Mouse (Mus musculus) limb, embryonic 15.5 days (tissue): ENCODE results near the gene Msl1. TPM values are rescaled to one million over a fixed set of nuclear protein-coding genes. Genes with fewer than 3 reads are reported as not detected.

Experiments
- ATAC-seq: fragments of 200-750 bp; cut with Nextera tagmentation; 2 replicates; pipeline ENCODE4 v1.8.0; 2017; ENCODE audit warnings: low read depth, moderate TSS enrichment; ENCODE audit not compliant: insufficient number of reproducible peaks, low FRiP score, low TSS enrichment
- H3K27ac ChIP-seq: fragments of 300-500 bp; sonication (generic); 2 replicates; pipeline ENCODE4 v1.5.1; 2015; ENCODE audit warnings: moderate library complexity, mild to moderate bottlenecking, inconsistent platforms
- H3K27me3 ChIP-seq: fragments of 300-500 bp; sonication (generic); 2 replicates; pipeline ENCODE4 v1.6.1; 2015; ENCODE audit warnings: inconsistent platforms
- H3K36me3 ChIP-seq: fragments of 300-500 bp; sonication (generic); 2 replicates; pipeline ENCODE4 v1.6.1; 2015; ENCODE audit warnings: inconsistent platforms
- H3K4me1 ChIP-seq: fragments of 300-500 bp; sonication (generic); 2 replicates; pipeline ENCODE4 v1.6.1; 2015; ENCODE audit warnings: inconsistent platforms
- H3K4me2 ChIP-seq: fragments of 300-500 bp; sonication (generic); 2 replicates; pipeline ENCODE4 v1.6.1; 2015; ENCODE audit warnings: mild to moderate bottlenecking, inconsistent platforms
- H3K4me3 ChIP-seq: fragments of 300-500 bp; sonication (generic); 2 replicates; pipeline ENCODE4 v1.5.1; 2015; ENCODE audit warnings: mild to moderate bottlenecking, inconsistent platforms
- H3K9ac ChIP-seq: fragments of 300-500 bp; sonication (generic); 2 replicates; pipeline ENCODE4 v1.6.1; 2015; ENCODE audit warnings: inconsistent platforms
- H3K9me3 ChIP-seq: fragments of 300-500 bp; sonication (generic); 2 replicates; pipeline ENCODE4 v1.6.1; 2016; ENCODE audit warnings: inconsistent platforms
- WGBS: fragments of 180-500 bp; shearing (Covaris S2); methylation state at CpG from one replicate; pipeline ENCODE4 v1.1.7; 2015; 5-methylcytosine and 5-hydroxymethylcytosine counted together
- polyA plus RNA-seq: library from polyadenylated mRNA; unstranded; fragments of >200 nt; fragmentation: Nextera tagmentation; extraction: Ambion mirVana; gene quantifications from 2 replicates; pipeline ENCODE4 v1.2.1, GENCODE M21; 2015

Gene Msl1
- 22.9 and 25.8 TPM in 2 replicates for polyA plus RNA-seq

GRCm38 (mm10) chr11:98795015-98795713 lies at the start of gene Msl1:
Msl1 (plus strand) TSS chr11:98795516.
- peaks cover 18% of the 10 kb centered on the region for H3K36me3 ChIP-seq
- H3K9me3 ChIP-seq: no peaks in the 10 kb centered on the region
- H3K4me1 ChIP-seq: peaks cover 27% of the 10 kb centered on the region
- H3K4me3 ChIP-seq: peak within 1 kb of the TSS; percentile 100
- under 1% methylated on average over 56 of the region's 89 CpGs for WGBS
- peak within 1 kb of the TSS; percentile 83 for H3K4me2 ChIP-seq
- ATAC-seq: peak; percentile 78
- peak within 1 kb of the TSS; percentile 100 for H3K9ac ChIP-seq
- H3K27me3 ChIP-seq: no peaks in the 10 kb centered on the region
- H3K27ac ChIP-seq: peak within 1 kb of the TSS; percentile 100

GRCm38 (mm10) chr11:98745932-98746853 lies 49.1 kb upstream of the Msl1 start:
- peaks cover 87% of the 10 kb centered on the region for H3K4me1 ChIP-seq
- H3K4me3 ChIP-seq: no peak overlapping the region
- no peak overlapping the region for H3K9ac ChIP-seq
- ATAC-seq: no peak
- no peaks in the 10 kb centered on the region for H3K27me3 ChIP-seq
- 47% methylated on average over 12 of the region's 12 CpGs for WGBS
- H3K36me3 ChIP-seq: no peaks in the 10 kb centered on the region
- H3K9me3 ChIP-seq: no peaks in the 10 kb centered on the region
- no peak overlapping the region for H3K4me2 ChIP-seq
- H3K27ac ChIP-seq: peak overlapping the region; percentile 76

GRCm38 (mm10) chr11:98746855-98747693 lies 48.2 kb upstream of the Msl1 start:
- 5% methylated on average over 19 of the region's 19 CpGs for WGBS
- ATAC-seq: peak; percentile 65; the same call in 1 of the 2 replicates
- H3K27ac ChIP-seq: peak overlapping the region; percentile 76
- no peaks in the 10 kb centered on the region for H3K9me3 ChIP-seq
- peak overlapping the region; percentile 25 for H3K4me3 ChIP-seq
- peak overlapping the region; percentile 44 for H3K4me2 ChIP-seq
- H3K4me1 ChIP-seq: peaks cover 93% of the 10 kb centered on the region
- H3K27me3 ChIP-seq: no peaks in the 10 kb centered on the region
- no peak overlapping the region for H3K9ac ChIP-seq
- H3K36me3 ChIP-seq: no peaks in the 10 kb centered on the region

GRCm38 (mm10) chr11:98747804-98748505 lies 47.4 kb upstream of the Msl1 start:
- WGBS: 17% methylated on average over 6 of the region's 6 CpGs
- Histone ChIP-seq H3K36me3 (no peaks in the 10 kb centered on the region), H3K4me2 (peak overlapping the region; percentile 31), H3K27me3 (no peaks in the 10 kb centered on the region), H3K9ac (no peak overlapping the region), H3K4me1 (peaks cover 98% of the 10 kb centered on the region), H3K27ac (peak overlapping the region; percentile 78), H3K9me3 (no peaks in the 10 kb centered on the region), H3K4me3 (peak overlapping the region; percentile 13; the same call in 1 of the 2 replicates)
- no peak for ATAC-seq

- peak overlapping the region; percentile 86 for H3K27ac ChIP-seq
- H3K9ac ChIP-seq: no peak overlapping the region
- H3K36me3 ChIP-seq: peaks cover 3% of the 10 kb centered on the region; the same call in 1 of the 2 replicates
- H3K4me1 ChIP-seq: peaks cover 98% of the 10 kb centered on the region
- H3K4me3 ChIP-seq: no peak overlapping the region
- ATAC-seq: no peak
- 24% methylated on average over 15 of the region's 15 CpGs for WGBS
- no peaks in the 10 kb centered on the region for H3K27me3 ChIP-seq
- peak overlapping the region; percentile 31 for H3K4me2 ChIP-seq
- no peaks in the 10 kb centered on the region for H3K9me3 ChIP-seq
These were observed 46.6 kb upstream of the Msl1 start for GRCm38 (mm10) chr11:98748506-98749416.

GRCm38 (mm10) chr11:98749716-98750115 lies 45.6 kb upstream of the Msl1 start:
- Histone ChIP-seq H3K27me3 (no peaks in the 10 kb centered on the region), H3K4me2 (no peak overlapping the region), H3K4me1 (peaks cover 98% of the 10 kb centered on the region), H3K4me3 (no peak overlapping the region), H3K9me3 (no peaks in the 10 kb centered on the region), H3K9ac (no peak overlapping the region), H3K27ac (peak overlapping the region; percentile 86), H3K36me3 (peaks cover 8% of the 10 kb centered on the region; the same call in 1 of the 2 replicates)
- ATAC-seq: no peak
- WGBS: 30% methylated on average over 5 of the region's 5 CpGs

- no peaks in the 10 kb centered on the region for H3K9me3 ChIP-seq
- H3K27me3 ChIP-seq: no peaks in the 10 kb centered on the region
- peak overlapping the region; percentile 86 for H3K27ac ChIP-seq
- peak; percentile 35 for ATAC-seq
- H3K36me3 ChIP-seq: peaks cover 8% of the 10 kb centered on the region; the same call in 1 of the 2 replicates
- H3K9ac ChIP-seq: 0 out of 2 replicates have a peak overlapping the region, but pooled peaks have one; percentile 2
- H3K4me3 ChIP-seq: peak overlapping the region; percentile 9; the same call in 1 of the 2 replicates
- WGBS: 27% methylated on average over 17 of the region's 17 CpGs
- peaks cover 94% of the 10 kb centered on the region for H3K4me1 ChIP-seq
- H3K4me2 ChIP-seq: peak overlapping the region; percentile 39
These were observed 44.7 kb upstream of the Msl1 start for GRCm38 (mm10) chr11:98750351-98751201.

GRCm38 (mm10) chr11:98751221-98751782 lies 44.0 kb upstream of the Msl1 start:
- peak overlapping the region; percentile 86 for H3K27ac ChIP-seq
- H3K9me3 ChIP-seq: no peaks in the 10 kb centered on the region
- WGBS: 27% methylated on average over 6 of the region's 6 CpGs
- H3K27me3 ChIP-seq: no peaks in the 10 kb centered on the region
- H3K4me1 ChIP-seq: peaks cover 87% of the 10 kb centered on the region
- peak; percentile 37 for ATAC-seq
- H3K9ac ChIP-seq: no peak overlapping the region
- peak overlapping the region; percentile 39 for H3K4me2 ChIP-seq
- H3K4me3 ChIP-seq: 0 out of 2 replicates have a peak overlapping the region, but pooled peaks have one; percentile 9
- peaks cover 14% of the 10 kb centered on the region for H3K36me3 ChIP-seq

- H3K4me2 ChIP-seq: no peak overlapping the region
- no peaks in the 10 kb centered on the region for H3K27me3 ChIP-seq
- H3K4me3 ChIP-seq: no peak overlapping the region
- no peak overlapping the region for H3K27ac ChIP-seq
- H3K4me1 ChIP-seq: peaks cover 74% of the 10 kb centered on the region
- no peak for ATAC-seq
- H3K9ac ChIP-seq: no peak overlapping the region
- H3K9me3 ChIP-seq: no peaks in the 10 kb centered on the region
- H3K36me3 ChIP-seq: peaks cover 26% of the 10 kb centered on the region
- 79% methylated on average over 10 of the region's 10 CpGs for WGBS
These were observed 42.7 kb upstream of the Msl1 start for GRCm38 (mm10) chr11:98752562-98753140.
